Comparison of ENCODE assay signal across 23 mouse cellular contexts in genomic region chr9:91089348-91089747, GRCm38 (mm10).
"Had no signal": no experiment of that assay in that cellular context is flagged by ENCODE, and none has a peak within 500 bp of the region (broad histone marks: within the 10 kb centered on the region; RNA-seq: fewer than 3 reads in every experiment).

No protein-coding gene starts in this region.

- H3K36me3 ChIP-seq: heart, embryonic 10.5 days; heart, embryonic 12.5 days; hindbrain, embryonic 15.5 days; intestine, embryonic 15.5 days; limb, embryonic 10.5 days; limb, embryonic 12.5 days had no signal

- ATAC-seq: inflammation-experienced regulatory T-cells, adult 6 months; intestine, embryonic 15.5 days; intestine, postnatal 0 days had no signal

- H3K27me3 ChIP-seq: heart, embryonic 12.5 days; hindbrain, embryonic 15.5 days; intestine, embryonic 15.5 days had no signal

- H3K4me1 ChIP-seq: heart, embryonic 10.5 days; heart, embryonic 12.5 days; hindbrain, embryonic 15.5 days; intestine, embryonic 15.5 days; limb, embryonic 10.5 days; limb, embryonic 12.5 days had no signal

- H3K9me3 ChIP-seq: heart, embryonic 10.5 days; heart, embryonic 12.5 days; hindbrain, embryonic 15.5 days; intestine, embryonic 15.5 days; limb, embryonic 10.5 days; limb, embryonic 12.5 days had no signal

- H3K27ac ChIP-seq: gastrocnemius, adult 2 months; heart, embryonic 10.5 days; hindbrain, embryonic 15.5 days; intestine, embryonic 15.5 days; layer of hippocampus, adult 2 months; left cerebral cortex, adult 2 months; limb, embryonic 10.5 days; limb, embryonic 12.5 days had no signal

- H3K4me2 ChIP-seq: heart, embryonic 12.5 days; hindbrain, embryonic 15.5 days; intestine, embryonic 15.5 days; limb, embryonic 12.5 days; liver, embryonic 11.5 days had no signal

- DNase-seq: gastrocnemius, adult 2 months; gastrocnemius, postnatal 10 days; gastrocnemius, postnatal 25 days; heart, adult 18-20 months; heart, postnatal 10 days; heart, postnatal 4 days; kidney, adult 18-20 months; kidney, adult 8-10 months; kidney, postnatal 10 days; kidney, postnatal 25 days; kidney, postnatal 4 days; liver had no signal

- H3K4me3 ChIP-seq: gastrocnemius, adult 2 months; heart, embryonic 10.5 days; heart, embryonic 12.5 days; hindbrain, embryonic 15.5 days; intestine, embryonic 15.5 days; layer of hippocampus, adult 2 months; left cerebral cortex, adult 2 months; limb, embryonic 10.5 days; limb, embryonic 12.5 days had no signal

- H3K9ac ChIP-seq: heart, embryonic 12.5 days; hindbrain, embryonic 15.5 days; intestine, embryonic 15.5 days; limb, embryonic 12.5 days had no signal
